Mouse (Mus musculus) ovary, postnatal 10 days (tissue): ENCODE results near the gene 5730522E02Rik.

Experiments
- DNase-seq: peaks from one replicate; pipeline ENCODE4 v3.0.0; 2022; ENCODE audit warnings: low spot score

The 5730522E02Rik gene

GRCm38 (mm10) chr11:26125923-26126322 lies 84.6 kb downstream of the 5730522E02Rik start:
- DNase-seq, result no peak

GRCm38 (mm10) chr11:26120781-26121557 lies 89.6 kb downstream of the 5730522E02Rik start:
- DNase-seq, result no peak

GRCm38 (mm10) chr11:26117651-26118050 lies 92.9 kb downstream of the 5730522E02Rik start:
- no peak for DNase-seq

- DNase-seq, result no peak
Observed at GRCm38 (mm10) chr11:26112206-26112605, 98.4 kb downstream of the 5730522E02Rik start.

- no peak for DNase-seq
Observed at GRCm38 (mm10) chr11:26108647-26109046, 101.9 kb downstream of the 5730522E02Rik start.

GRCm38 (mm10) chr11:26104680-26105079 lies 105.9 kb downstream of the 5730522E02Rik start:
- no peak for DNase-seq

- DNase-seq, result no peak
Observed at GRCm38 (mm10) chr11:26103698-26104097, 106.9 kb downstream of the 5730522E02Rik start.

GRCm38 (mm10) chr11:26102878-26103277 lies 107.7 kb downstream of the 5730522E02Rik start:
- DNase-seq, result no peak

GRCm38 (mm10) chr11:26100077-26100476 lies 110.5 kb downstream of the 5730522E02Rik start:
- DNase-seq, result no peak

GRCm38 (mm10) chr11:26098933-26099332 lies 111.6 kb downstream of the 5730522E02Rik start:
- DNase-seq, result no peak

- no peak for DNase-seq
Observed at GRCm38 (mm10) chr11:26096095-26096494, 114.5 kb downstream of the 5730522E02Rik start.

GRCm38 (mm10) chr11:26088993-26089392 lies 121.6 kb downstream of the 5730522E02Rik start:
- no peak for DNase-seq

GRCm38 (mm10) chr11:26086679-26087078 lies 123.9 kb downstream of the 5730522E02Rik start:
- DNase-seq, result no peak

GRCm38 (mm10) chr11:26085380-26086035 lies 125.1 kb downstream of the 5730522E02Rik start:
- DNase-seq, result no peak

GRCm38 (mm10) chr11:26076335-26076734 lies 134.2 kb downstream of the 5730522E02Rik start:
- DNase-seq, result no peak

GRCm38 (mm10) chr11:26075536-26075935 lies 135.0 kb downstream of the 5730522E02Rik start:
- DNase-seq, result no peak

- no peak for DNase-seq
Observed at GRCm38 (mm10) chr11:26073638-26074294, 136.8 kb downstream of the 5730522E02Rik start.

- no peak for DNase-seq
Observed at GRCm38 (mm10) chr11:26072101-26072500, 138.5 kb downstream of the 5730522E02Rik start.

GRCm38 (mm10) chr11:26063252-26063651 lies 147.3 kb downstream of the 5730522E02Rik start:
- no peak for DNase-seq

- DNase-seq, result no peak
Observed at GRCm38 (mm10) chr11:26061471-26062137, 149.0 kb downstream of the 5730522E02Rik start.

- no peak for DNase-seq
Observed at GRCm38 (mm10) chr11:26013527-26013926, 197.0 kb downstream of the 5730522E02Rik start.

- DNase-seq, result no peak
Observed at GRCm38 (mm10) chr11:26004018-26004417, 206.5 kb downstream of the 5730522E02Rik start.
